Mouse (Mus musculus): ENCODE measurements at regions not wholly inside any gene's neighbourhood (a gene's known extent, or its start where the extent isn't known, plus 50 kb on each side); places are given as distances from the start of the nearest gene placed in this dataset.

- no peak for TF ChIP-seq POLR2A (IDR thresholded peaks at IDR 0.05; ENCODE audit: borderline replicate concordance, insufficient read depth, low read length)
- no peak for TF ChIP-seq CTCF (IDR thresholded peaks at IDR 0.05; ENCODE audit: borderline replicate concordance, insufficient read depth, low read depth, low read length)
These were observed 95.7 kb downstream of the Kif26a start for GRCm38 (mm10) chr12:112241740-112242171.
